Mouse (Mus musculus): ENCODE results near the gene Med24. TPM values are rescaled to one million over a fixed set of nuclear protein-coding genes. Genes with fewer than 3 reads are reported as not detected.

Gene Med24
- 40.7 and 49.0 TPM in 2 replicates for polyA plus RNA-seq (2014; fragmentation: Nextera tagmentation; extraction: Ambion mirVana)

GRCm38 (mm10) chr11:98729119-98729588, at the start of gene Med24:
Med24 (minus strand) TSS chr11:98729435.
- DNase-seq (ENCODE audit: low spot score) (peak; percentile 97), ATAC-seq (ENCODE audit: low read depth) (peak; percentile 94)
- Histone ChIP-seq H3K9me3 (ENCODE audit: control insufficient read depth, low read length) (peaks cover 3% of the 10 kb centered on the region; the same call in 1 of the 2 replicates), H3K4me1 (ENCODE audit: control insufficient read depth, insufficient read depth, low read length) (peaks cover 26% of the 10 kb centered on the region), H3K4me3 (ENCODE audit: low read depth, low read length) (peak within 1 kb of the TSS; percentile 61), H3K27me3 (replicated peaks; ENCODE audit: control insufficient read depth, insufficient read depth, low read length) (no peaks in the 10 kb centered on the region), H3K9ac (ENCODE audit: low read depth, low read length) (peak within 1 kb of the TSS; percentile 67), H3K36me3 (ENCODE audit: control insufficient read depth, insufficient read depth, low read length) (peaks cover 30% of the 10 kb centered on the region), H3K4me2 (ENCODE audit: low read depth, low read length) (peak within 1 kb of the TSS; percentile 76), H3K27ac (replicated peaks; ENCODE audit: low read depth, low read length) (peak within 1 kb of the TSS; percentile 77)
- WGBS: under 1% methylated on average over 16 of the region's 16 CpGs

- DNase-seq (ENCODE audit: low spot score): no peak
- Histone ChIP-seq H3K9ac (ENCODE audit: low read depth, low read length) (no peak overlapping the region), H3K4me3 (ENCODE audit: low read depth, low read length) (no peak overlapping the region), H3K4me1 (ENCODE audit: control insufficient read depth, insufficient read depth, low read length) (peaks cover 55% of the 10 kb centered on the region), H3K36me3 (ENCODE audit: control insufficient read depth, insufficient read depth, low read length) (no peaks in the 10 kb centered on the region), H3K4me2 (ENCODE audit: low read depth, low read length) (no peak overlapping the region), H3K9me3 (ENCODE audit: control insufficient read depth, low read length) (no peaks in the 10 kb centered on the region), H3K27ac (replicated peaks; ENCODE audit: low read depth, low read length) (peak overlapping the region; percentile 74), H3K27me3 (replicated peaks; ENCODE audit: control insufficient read depth, insufficient read depth, low read length) (no peaks in the 10 kb centered on the region)
- no peak for ATAC-seq (ENCODE audit: low read depth)
These were observed 48.7 kb upstream of the Med24 start for GRCm38 (mm10) chr11:98777888-98778287.

GRCm38 (mm10) chr11:98776843-98777590, 47.8 kb upstream of the Med24 start:
- no peaks in the 10 kb centered on the region for H3K9me3 ChIP-seq (ENCODE audit: control insufficient read depth, low read length)
- peak overlapping the region; percentile 28; the same call in 1 of the 2 replicates for H3K9ac ChIP-seq (ENCODE audit: low read depth, low read length)
- H3K27me3 ChIP-seq (replicated peaks; ENCODE audit: control insufficient read depth, insufficient read depth, low read length): no peaks in the 10 kb centered on the region
- DNase-seq (ENCODE audit: low spot score) (peak; percentile 79), ATAC-seq (ENCODE audit: low read depth) (0 out of 2 replicates have a peak, but pooled peaks have one; percentile 2)
- H3K4me2 ChIP-seq (ENCODE audit: low read depth, low read length): peak overlapping the region; percentile 13
- WGBS: 3% methylated on average over 9 of the region's 9 CpGs
- no peaks in the 10 kb centered on the region for H3K36me3 ChIP-seq (ENCODE audit: control insufficient read depth, insufficient read depth, low read length)
- H3K27ac ChIP-seq (replicated peaks; ENCODE audit: low read depth, low read length): peak overlapping the region; percentile 74
- H3K4me1 ChIP-seq (ENCODE audit: control insufficient read depth, insufficient read depth, low read length): peaks cover 46% of the 10 kb centered on the region
- no peak overlapping the region for H3K4me3 ChIP-seq (ENCODE audit: low read depth, low read length)

- WGBS: 54% methylated on average over 12 of the region's 12 CpGs
- DNase-seq (ENCODE audit: low spot score): no peak
- H3K4me1 ChIP-seq (ENCODE audit: control insufficient read depth, insufficient read depth, low read length): peaks cover 40% of the 10 kb centered on the region
These were observed 47.0 kb upstream of the Med24 start for GRCm38 (mm10) chr11:98776052-98776764.

GRCm38 (mm10) chr11:98775348-98776051, 46.3 kb upstream of the Med24 start:
- peak overlapping the region; percentile 74 for H3K27ac ChIP-seq (replicated peaks; ENCODE audit: low read depth, low read length)
- H3K36me3 ChIP-seq (ENCODE audit: control insufficient read depth, insufficient read depth, low read length): peaks cover 2% of the 10 kb centered on the region; the same call in 1 of the 2 replicates
- peak; percentile 85 for ATAC-seq (ENCODE audit: low read depth)
- DNase-seq (ENCODE audit: low spot score): peak; percentile 97
- peak overlapping the region; percentile 69 for H3K4me2 ChIP-seq (ENCODE audit: low read depth, low read length)
- WGBS: 7% methylated on average over 15 of the region's 15 CpGs
- H3K27me3 ChIP-seq (replicated peaks; ENCODE audit: control insufficient read depth, insufficient read depth, low read length): no peaks in the 10 kb centered on the region
- H3K4me1 ChIP-seq (ENCODE audit: control insufficient read depth, insufficient read depth, low read length): peaks cover 40% of the 10 kb centered on the region
- H3K9ac ChIP-seq (ENCODE audit: low read depth, low read length): peak overlapping the region; percentile 48
- no peaks in the 10 kb centered on the region for H3K9me3 ChIP-seq (ENCODE audit: control insufficient read depth, low read length)
- peak overlapping the region; percentile 32 for H3K4me3 ChIP-seq (ENCODE audit: low read depth, low read length)

More at GRCm38 (mm10) chr11:98776052-98776764, 47.0 kb upstream of the Med24 start:
- H3K9ac ChIP-seq (ENCODE audit: low read depth, low read length): peak overlapping the region; percentile 48; the same call in 1 of the 2 replicates
- peak overlapping the region; percentile 32; the same call in 1 of the 2 replicates for H3K4me3 ChIP-seq (ENCODE audit: low read depth, low read length)
- no peak for ATAC-seq (ENCODE audit: low read depth)
- no peaks in the 10 kb centered on the region for H3K36me3 ChIP-seq (ENCODE audit: control insufficient read depth, insufficient read depth, low read length)
- H3K27ac ChIP-seq (replicated peaks; ENCODE audit: low read depth, low read length): peak overlapping the region; percentile 74
- no peaks in the 10 kb centered on the region for H3K9me3 ChIP-seq (ENCODE audit: control insufficient read depth, low read length)
- peak overlapping the region; percentile 69 for H3K4me2 ChIP-seq (ENCODE audit: low read depth, low read length)
- H3K27me3 ChIP-seq (replicated peaks; ENCODE audit: control insufficient read depth, insufficient read depth, low read length): no peaks in the 10 kb centered on the region

GRCm38 (mm10) chr11:98774582-98775347, 45.5 kb upstream of the Med24 start, which contains the start of gene Nr1d1:
Nr1d1 (minus strand) TSS chr11:98775333.
- Histone ChIP-seq H3K4me2 (ENCODE audit: low read depth, low read length) (peak within 1 kb of the TSS; percentile 69), H3K9ac (ENCODE audit: low read depth, low read length) (peak within 1 kb of the TSS; percentile 48), H3K27me3 (replicated peaks; ENCODE audit: control insufficient read depth, insufficient read depth, low read length) (no peaks in the 10 kb centered on the region), H3K27ac (replicated peaks; ENCODE audit: low read depth, low read length) (peak within 1 kb of the TSS; percentile 74), H3K4me3 (ENCODE audit: low read depth, low read length) (peak within 1 kb of the TSS; percentile 32), H3K4me1 (ENCODE audit: control insufficient read depth, insufficient read depth, low read length) (peaks cover 40% of the 10 kb centered on the region), H3K9me3 (ENCODE audit: control insufficient read depth, low read length) (no peaks in the 10 kb centered on the region), H3K36me3 (ENCODE audit: control insufficient read depth, insufficient read depth, low read length) (peaks cover 9% of the 10 kb centered on the region; the same call in 1 of the 2 replicates)
- DNase-seq (ENCODE audit: low spot score) (no peak), ATAC-seq (ENCODE audit: low read depth) (no peak)
- 1% methylated on average over 18 of the region's 22 CpGs for WGBS

GRCm38 (mm10) chr11:98773635-98774295, 44.5 kb upstream of the Med24 start:
- DNase-seq (ENCODE audit: low spot score): peak; percentile 98
- H3K4me3 ChIP-seq (ENCODE audit: low read depth, low read length): peak overlapping the region; percentile 32
- peak overlapping the region; percentile 47; the same call in 1 of the 2 replicates for H3K9ac ChIP-seq (ENCODE audit: low read depth, low read length)
- H3K27me3 ChIP-seq (replicated peaks; ENCODE audit: control insufficient read depth, insufficient read depth, low read length): no peaks in the 10 kb centered on the region
- under 1% methylated on average over 32 of the region's 37 CpGs for whole genome bisulfite sequencing
- peaks cover 19% of the 10 kb centered on the region for H3K36me3 ChIP-seq (ENCODE audit: control insufficient read depth, insufficient read depth, low read length)
- peaks cover 41% of the 10 kb centered on the region for H3K4me1 ChIP-seq (ENCODE audit: control insufficient read depth, insufficient read depth, low read length)
- peak overlapping the region; percentile 69 for H3K4me2 ChIP-seq (ENCODE audit: low read depth, low read length)
- H3K9me3 ChIP-seq (ENCODE audit: control insufficient read depth, low read length): no peaks in the 10 kb centered on the region
- ATAC-seq (ENCODE audit: low read depth): peak; percentile 85
- no peak overlapping the region; the same call in 1 of the 2 replicates for H3K27ac ChIP-seq (replicated peaks; ENCODE audit: low read depth, low read length)

Data from embryonic facial prominence, embryonic 14.5 days (tissue).